Mouse (Mus musculus) frontal cortex, adult (tissue): ENCODE results near the gene Mpc1.
"Not testable (repeated sequence)": the region's sequence is repeated elsewhere in the genome, so short reads cannot be mapped to it uniquely, and the experiment has no call there.

Experiments
- ATAC-seq: cut with Nextera tagmentation; 2 replicates; pipeline ENCODE4 v1.9.2; 2017; ENCODE audit warnings: mild to moderate bottlenecking, moderate library complexity, mixed read lengths; ENCODE audit not compliant: low TSS enrichment

Mpc1 gene

DNA sequence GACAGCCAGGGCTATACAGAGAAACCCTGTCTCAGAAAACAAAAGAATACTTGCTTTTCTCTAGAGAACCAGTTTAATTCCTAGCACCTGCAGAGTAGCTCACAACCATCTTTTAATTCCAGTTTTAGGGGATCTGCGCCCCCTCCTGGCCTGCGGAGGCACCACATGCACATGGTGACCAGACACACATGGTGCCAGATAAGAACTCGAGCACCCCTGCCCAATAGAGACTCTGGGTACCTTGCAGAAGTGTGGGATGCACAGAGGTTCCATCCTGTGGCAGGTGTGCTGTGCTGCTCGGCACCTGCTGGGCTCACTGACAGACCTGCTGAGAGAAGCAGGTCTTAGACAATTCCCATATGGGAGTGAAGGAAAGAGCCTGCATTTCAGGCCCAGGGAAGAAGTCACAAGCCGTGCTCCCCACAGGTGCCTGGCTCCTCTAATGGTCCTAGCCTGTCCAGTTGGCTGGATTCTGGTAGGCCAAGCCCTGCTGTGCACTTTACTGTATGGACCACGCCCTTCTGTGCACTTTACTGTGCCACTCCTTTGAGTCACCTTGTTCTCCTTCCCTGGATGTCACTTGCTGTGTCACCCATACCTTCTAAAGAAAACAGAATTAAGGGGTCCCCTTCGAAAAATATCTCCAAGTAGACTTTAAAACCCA lies 45.9 kb downstream of the Mpc1 start:
- no peak for ATAC-seq

- no peak for ATAC-seq
Observed at GRCm38 (mm10) chr17:8330602-8331001, 47.9 kb downstream of the Mpc1 start.

DNA sequence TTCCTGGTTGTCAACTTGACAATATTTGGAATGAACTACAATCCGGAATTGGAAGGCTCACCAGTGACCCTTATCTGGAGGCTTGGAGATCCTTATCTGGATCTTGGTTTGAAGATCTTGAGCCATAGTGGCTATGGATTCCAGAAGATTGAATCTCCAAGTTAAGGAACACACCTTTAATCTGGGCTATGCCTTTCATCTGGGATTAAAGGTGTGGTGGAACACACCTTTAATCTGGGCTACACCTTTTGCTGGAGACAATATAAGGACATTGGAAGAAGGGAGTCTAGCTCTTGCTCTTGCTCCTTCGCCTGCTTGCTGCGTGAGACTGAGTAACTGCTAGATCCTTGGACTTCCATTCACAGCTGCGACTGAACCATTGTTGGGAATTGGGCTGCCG lies 54.5 kb downstream of the Mpc1 start, which contains the start of gene Prr18:
TSS of gene Prr18 (plus strand) at position 301 of the 400 bp plus-strand sequence.
- not testable (repeated sequence) for ATAC-seq

GRCm38 (mm10) chr17:8339666-8340374 lies 57.1 kb downstream of the Mpc1 start:
- ATAC-seq, result no peak

- ATAC-seq, result peak; percentile 83
Observed at GRCm38 (mm10) chr17:8340407-8341359, 58.0 kb downstream of the Mpc1 start.

DNA sequence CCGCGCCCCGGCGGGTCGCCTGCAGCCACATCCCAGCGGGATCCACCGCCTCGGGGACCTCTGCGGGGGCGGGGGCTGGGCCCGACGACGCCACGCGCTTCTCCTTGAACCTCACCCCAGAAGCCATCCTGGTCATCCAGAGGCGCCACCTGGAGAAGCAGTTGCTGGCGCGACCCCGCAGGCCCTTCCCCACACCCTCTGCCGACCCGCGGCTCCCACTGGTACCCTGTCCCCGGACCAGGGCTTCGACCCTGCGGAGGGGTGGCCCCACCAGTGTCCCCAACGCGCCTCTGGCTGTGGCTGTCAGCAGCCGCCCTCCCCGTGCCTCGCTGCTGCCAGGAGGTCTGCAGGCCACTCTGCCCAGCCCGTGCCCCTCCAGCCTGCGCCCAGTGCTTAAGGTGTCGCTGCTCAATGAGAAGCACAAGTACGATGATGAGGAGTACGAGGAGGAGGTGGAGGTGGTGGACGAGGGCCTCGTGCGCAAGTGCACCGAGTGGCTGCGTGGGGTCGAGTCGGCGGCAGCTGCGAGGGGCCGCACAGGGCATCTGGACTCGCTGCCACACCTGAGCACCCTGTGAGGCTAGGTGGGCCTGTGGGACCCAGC lies 58.8 kb downstream of the Mpc1 start:
- ATAC-seq, result peak; percentile 15; the same call in 1 of the 2 replicates

GRCm38 (mm10) chr17:8342706-8343105 lies 60.0 kb downstream of the Mpc1 start:
- ATAC-seq, result no peak

GRCm38 (mm10) chr17:8343416-8343815 lies 60.7 kb downstream of the Mpc1 start:
- ATAC-seq, result no peak
